Mouse (Mus musculus) lung, embryonic 16.5 days (tissue): ENCODE data around the gene Anxa5. TPM values are rescaled to one million over a fixed set of nuclear protein-coding genes. Genes with fewer than 3 reads are reported as not detected.
A peak's percentile ranks its signal among the peaks of the same experiment; 100 is the strongest.

ENCODE experiments used
- ATAC-seq: fragments of 200-750 bp; cut with Nextera tagmentation; 2 replicates; pipeline ENCODE4 v1.8.0; 2017; ENCODE audit warnings: low read depth, mild to moderate bottlenecking, moderate library complexity
- H3K27ac ChIP-seq: fragments of 300-500 bp; sonication (generic); 2 replicates; pipeline ENCODE4 v1.5.1; 2014; ENCODE audit warnings: mild to moderate bottlenecking, control low read depth, low read length
- H3K27me3 ChIP-seq: fragments of 300-500 bp; sonication (generic); 2 replicates; pipeline ENCODE4 v1.6.1; 2014; ENCODE audit warnings: low read depth, low read length, mixed read lengths; ENCODE audit not compliant: control insufficient read depth, insufficient read depth
- H3K36me3 ChIP-seq: fragments of 300-500 bp; sonication (generic); 2 replicates; pipeline ENCODE4 v1.6.1; 2014; ENCODE audit warnings: low read length; ENCODE audit not compliant: control insufficient read depth, insufficient read depth
- H3K4me1 ChIP-seq: fragments of 300-500 bp; sonication (generic); replicated peaks from 2 replicates; pipeline ENCODE4 v1.6.1; 2014; ENCODE audit warnings: low read length, mixed read lengths; ENCODE audit not compliant: control insufficient read depth, insufficient read depth
- H3K4me2 ChIP-seq: fragments of 300-500 bp; sonication (generic); 2 replicates; pipeline ENCODE4 v1.6.1; 2014; ENCODE audit warnings: low read depth, low read length, control low read depth
- H3K4me3 ChIP-seq: fragments of 300-500 bp; sonication (generic); 2 replicates; pipeline ENCODE4 v1.5.1; 2014; ENCODE audit warnings: mild to moderate bottlenecking, low read length, control low read depth
- H3K9ac ChIP-seq: fragments of 300-500 bp; sonication (generic); 2 replicates; pipeline ENCODE4 v1.6.1; 2014; ENCODE audit warnings: low read length, control low read depth
- H3K9me3 ChIP-seq: fragments of 300-500 bp; sonication (generic); 2 replicates; pipeline ENCODE4 v1.6.1; 2016; ENCODE audit warnings: low read length; ENCODE audit not compliant: control insufficient read depth
- WGBS: fragments of 180-500 bp; shearing (Covaris S2); extraction: QIAGEN DNeasy Blood & Tissue Kit; methylation state at CpG from one replicate; pipeline ENCODE4 v1.1.7; 2014; 5-methylcytosine and 5-hydroxymethylcytosine counted together
- polyA plus RNA-seq: library from polyadenylated mRNA; unstranded; fragments of >200 nt; fragmentation: Nextera tagmentation; extraction: Ambion mirVana; gene quantifications from 2 replicates; pipeline ENCODE4 v1.2.1, GENCODE M21; 2015

The Anxa5 gene
- polyA plus RNA-seq, 1 experiment from 2014 or later = 424 TPM

GRCm38 (mm10) chr3:36501546-36501945 lies 25.9 kb upstream of the Anxa5 start:
- no peaks in the 10 kb centered on the region for H3K36me3 ChIP-seq
- 58% methylated on average over 7 of the region's 7 CpGs for WGBS
- H3K4me1 ChIP-seq = peaks cover 2% of the 10 kb centered on the region
- H3K4me3 ChIP-seq = no peak overlapping the region
- no peaks in the 10 kb centered on the region for H3K27me3 ChIP-seq
- H3K4me2 ChIP-seq = no peak overlapping the region
- H3K9ac ChIP-seq = no peak overlapping the region
- H3K27ac ChIP-seq = no peak overlapping the region
- no peaks in the 10 kb centered on the region for H3K9me3 ChIP-seq
- no peak for ATAC-seq

- no peaks in the 10 kb centered on the region for H3K27me3 ChIP-seq
- H3K36me3 ChIP-seq = no peaks in the 10 kb centered on the region
- peaks cover 3% of the 10 kb centered on the region for H3K4me1 ChIP-seq
- no peak overlapping the region for H3K4me2 ChIP-seq
- no peaks in the 10 kb centered on the region for H3K9me3 ChIP-seq
- WGBS = 79% methylated on average over 8 of the region's 8 CpGs
- H3K27ac ChIP-seq = no peak overlapping the region
- no peak overlapping the region for H3K9ac ChIP-seq
- ATAC-seq = no peak
- H3K4me3 ChIP-seq = no peak overlapping the region
Measured at GRCm38 (mm10) chr3:36500976-36501375, 25.3 kb upstream of the Anxa5 start.

GRCm38 (mm10) chr3:36499418-36499817 lies 23.7 kb upstream of the Anxa5 start:
- Histone ChIP-seq H3K4me1 (peaks cover 3% of the 10 kb centered on the region), H3K27me3 (no peaks in the 10 kb centered on the region), H3K4me2 (no peak overlapping the region), H3K36me3 (no peaks in the 10 kb centered on the region), H3K9ac (no peak overlapping the region), H3K9me3 (no peaks in the 10 kb centered on the region), H3K4me3 (no peak overlapping the region), H3K27ac (no peak overlapping the region)
- 86% methylated on average over 7 of the region's 7 CpGs for WGBS
- ATAC-seq = no peak

- no peak overlapping the region for H3K4me3 ChIP-seq
- no peaks in the 10 kb centered on the region for H3K9me3 ChIP-seq
- H3K36me3 ChIP-seq = no peaks in the 10 kb centered on the region
- H3K9ac ChIP-seq = no peak overlapping the region
- H3K4me1 ChIP-seq = peaks cover 3% of the 10 kb centered on the region
- 80% methylated on average over 6 of the region's 6 CpGs for WGBS
- no peak overlapping the region for H3K4me2 ChIP-seq
- H3K27me3 ChIP-seq = no peaks in the 10 kb centered on the region
- H3K27ac ChIP-seq = no peak overlapping the region
- ATAC-seq = no peak
Measured at GRCm38 (mm10) chr3:36498224-36498623, 22.5 kb upstream of the Anxa5 start.

DNA sequence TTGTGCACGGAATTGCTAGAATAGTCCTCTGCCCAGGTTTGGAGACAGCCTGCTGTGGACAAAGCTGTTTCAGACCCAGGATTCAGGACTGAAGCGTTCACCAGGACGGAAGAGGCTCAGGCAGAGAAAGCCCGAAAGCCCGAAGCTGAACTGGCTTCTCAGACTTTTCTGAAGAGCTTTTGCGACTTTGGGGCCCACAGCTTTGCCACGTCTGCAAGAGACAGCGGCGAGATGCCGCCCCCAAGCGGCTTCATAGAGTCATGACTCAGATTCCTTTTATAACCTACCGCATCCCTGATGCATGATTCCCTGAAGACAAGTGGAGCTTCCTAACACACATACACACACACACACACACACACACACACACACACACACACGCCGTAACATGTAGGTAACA lies 21.1 kb upstream of the Anxa5 start:
- 0 out of 2 replicates have a peak overlapping the region, but pooled peaks have one; percentile 51 for H3K9ac ChIP-seq
- no peaks in the 10 kb centered on the region for H3K36me3 ChIP-seq
- H3K4me2 ChIP-seq = peak overlapping the region; percentile 34; the same call in 1 of the 2 replicates

DNA sequence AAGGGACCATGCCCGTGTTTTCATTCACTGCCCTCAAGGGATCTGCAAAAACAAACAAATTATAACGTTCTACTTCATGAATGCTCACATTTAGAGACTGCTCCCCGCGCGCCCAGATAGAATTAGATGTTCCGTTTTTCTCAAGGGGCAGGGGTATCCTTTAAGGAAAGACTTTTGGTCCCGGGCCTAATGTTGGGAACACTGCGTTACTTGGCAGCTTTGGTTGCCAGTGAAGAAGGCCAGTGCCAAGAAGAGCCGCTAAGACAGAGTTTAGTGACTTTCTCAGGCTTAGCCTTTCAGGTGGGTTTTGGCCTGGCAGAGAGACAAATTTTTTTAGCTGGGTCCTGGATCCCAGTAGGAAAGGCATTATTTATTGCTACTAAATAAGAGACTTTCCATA lies 20.6 kb upstream of the Anxa5 start:
- no peak overlapping the region for H3K4me3 ChIP-seq
- no peak overlapping the region for H3K27ac ChIP-seq
- no peaks in the 10 kb centered on the region for H3K36me3 ChIP-seq

More for the DNA sequence above, 21.1 kb upstream of the Anxa5 start:
- H3K9me3 ChIP-seq = no peaks in the 10 kb centered on the region
- H3K4me1 ChIP-seq = peaks cover 3% of the 10 kb centered on the region
- H3K4me3 ChIP-seq = no peak overlapping the region
- no peaks in the 10 kb centered on the region for H3K27me3 ChIP-seq
- H3K27ac ChIP-seq = no peak overlapping the region
- peak; percentile 48; the same call in 1 of the 2 replicates for ATAC-seq
- WGBS = 14% methylated on average over 14 of the region's 14 CpGs

DNA sequence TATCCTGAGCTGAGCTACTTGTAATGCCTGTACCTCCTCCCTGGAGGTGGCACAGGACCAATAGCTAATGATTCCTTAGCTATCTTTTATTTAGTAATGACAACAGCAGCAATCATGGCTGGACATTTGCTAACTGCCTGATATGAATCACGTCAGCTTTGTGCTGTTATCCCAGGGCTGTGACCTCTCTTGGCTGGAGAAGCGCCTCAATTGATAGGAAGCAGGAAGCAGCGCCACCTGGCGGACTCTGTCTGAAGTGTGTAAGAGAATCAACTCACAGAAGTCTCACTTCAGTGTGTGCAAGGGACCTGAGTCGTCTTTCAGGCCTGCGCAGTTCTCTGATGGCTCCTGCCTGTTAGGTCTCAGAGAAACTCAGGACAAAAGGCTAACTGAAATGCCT lies 19.7 kb upstream of the Anxa5 start:
- Histone ChIP-seq H3K4me1 (peaks cover 3% of the 10 kb centered on the region), H3K27ac (no peak overlapping the region), H3K4me2 (peak overlapping the region; percentile 26), H3K36me3 (no peaks in the 10 kb centered on the region), H3K9me3 (no peaks in the 10 kb centered on the region), H3K9ac (0 out of 2 replicates have a peak overlapping the region, but pooled peaks have one; percentile 23), H3K4me3 (peak overlapping the region; percentile 28), H3K27me3 (no peaks in the 10 kb centered on the region)
- peak; percentile 81 for ATAC-seq
- WGBS = 7% methylated on average over 6 of the region's 6 CpGs

More for the DNA sequence above, 20.6 kb upstream of the Anxa5 start:
- Histone ChIP-seq H3K9ac (0 out of 2 replicates have a peak overlapping the region, but pooled peaks have one; percentile 51), H3K27me3 (no peaks in the 10 kb centered on the region), H3K9me3 (no peaks in the 10 kb centered on the region), H3K4me1 (peaks cover 3% of the 10 kb centered on the region), H3K4me2 (peak overlapping the region; percentile 34; the same call in 1 of the 2 replicates)
- 83% methylated on average over 9 of the region's 9 CpGs for WGBS
- ATAC-seq = no peak

DNA sequence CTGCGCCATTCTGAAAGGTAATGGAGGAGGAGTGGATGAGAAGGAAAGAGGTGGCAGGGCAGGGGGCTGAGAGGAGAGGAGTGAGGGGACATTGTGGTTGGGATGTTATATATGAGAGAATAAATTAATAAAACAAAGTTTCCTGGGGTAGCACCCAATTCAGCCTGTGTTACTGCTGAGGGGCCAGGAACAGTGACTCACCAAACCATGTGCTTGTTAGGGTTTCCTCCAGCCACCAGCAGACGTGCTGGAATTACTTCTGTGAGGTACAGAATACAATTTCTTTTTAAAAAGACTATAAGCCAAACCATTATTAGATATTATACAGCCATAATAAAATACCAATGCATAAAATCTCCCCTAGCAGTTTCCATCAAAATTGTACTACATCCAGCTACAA lies 18.9 kb upstream of the Anxa5 start:
- no peak for ATAC-seq
- H3K27ac ChIP-seq = no peak overlapping the region
- WGBS = 80% methylated on average over 2 of the region's 2 CpGs

DNA sequence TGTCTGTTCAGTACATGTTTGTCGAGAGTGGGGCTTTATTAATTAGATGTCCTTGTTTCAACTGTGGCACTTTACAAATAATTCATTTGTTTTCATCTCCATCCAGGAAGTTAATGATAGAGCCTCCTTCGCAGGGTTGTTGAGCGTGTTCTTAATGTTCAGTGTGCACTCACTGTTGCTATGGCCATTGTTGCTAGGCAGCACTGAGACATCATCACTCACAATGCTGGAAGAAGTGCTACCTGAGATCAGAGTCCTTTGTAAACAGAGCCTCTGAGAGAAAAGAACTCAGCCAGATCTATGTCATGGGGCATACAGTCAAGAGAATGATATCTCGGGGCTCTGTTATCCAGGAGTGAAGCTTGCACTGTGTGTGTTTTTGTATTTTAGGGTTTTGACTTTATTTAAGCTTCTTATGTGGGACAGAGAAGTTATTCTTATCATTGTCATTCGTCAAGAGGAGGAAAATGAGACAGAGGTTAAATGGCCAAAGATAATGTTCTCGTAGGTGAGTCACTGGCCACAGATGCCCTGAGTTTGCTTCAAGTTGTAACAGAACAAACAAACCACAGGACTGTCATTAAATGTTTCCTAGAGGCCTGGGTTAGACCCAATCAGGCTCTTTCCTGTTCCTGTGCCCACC lies 18.1 kb upstream of the Anxa5 start:
- H3K4me1 ChIP-seq = peaks cover 3% of the 10 kb centered on the region
- no peak overlapping the region for H3K9ac ChIP-seq
- no peak overlapping the region for H3K4me2 ChIP-seq
- ATAC-seq = no peak
- no peaks in the 10 kb centered on the region for H3K27me3 ChIP-seq
- no peak overlapping the region for H3K4me3 ChIP-seq
- H3K36me3 ChIP-seq = no peaks in the 10 kb centered on the region
- no peaks in the 10 kb centered on the region for H3K9me3 ChIP-seq
- no peak overlapping the region for H3K27ac ChIP-seq
- WGBS = 28% methylated on average over 6 of the region's 6 CpGs

More for the DNA sequence above, 18.9 kb upstream of the Anxa5 start:
- Histone ChIP-seq H3K4me3 (no peak overlapping the region), H3K4me1 (peaks cover 3% of the 10 kb centered on the region), H3K27me3 (no peaks in the 10 kb centered on the region), H3K4me2 (no peak overlapping the region), H3K9ac (no peak overlapping the region), H3K9me3 (no peaks in the 10 kb centered on the region), H3K36me3 (no peaks in the 10 kb centered on the region)
